Mouse (Mus musculus) erythroblast, adult 5-6 weeks (primary cell): Measurements from ENCODE around the gene Cylc1. TPM values are rescaled to one million over a fixed set of nuclear protein-coding genes. Genes with fewer than 3 reads are reported as not detected.

ENCODE experiments used
- ATAC-seq: replicated peaks from 2 replicates; pipeline ENCODE4 v1.8.0; 2016; ENCODE audit warnings: moderate number of reproducible peaks, mild to moderate bottlenecking, moderate TSS enrichment, inconsistent platforms; ENCODE audit not compliant: poor library complexity, low FRiP score, severe bottlenecking
- total RNA-seq, 2 experiments: library from RNA; stranded (forward) in 1 of 2; stranded (reverse) in 1 of 2; fragments of 150-400 nt in 1 of 2; fragments of 200-764, 138-1000 nt in 1 of 2; gene quantifications; 2 replicates each; pipeline versions ENCODE4 v1.2.3 to v1.2.4; 2015 to 2017; ENCODE audit warnings: low replicate concordance in 2 of 2

Gene Cylc1
- total RNA-seq (2015; ENCODE audit: low replicate concordance) = not detected in 2 replicates
- total RNA-seq (2017; ENCODE audit: low replicate concordance) = not detected in 2 replicates

- no peak for ATAC-seq
These were observed at the start of gene Cylc1 for GRCm38 (mm10) chrX:111110118-111110517. Gene Cylc1 (plus strand): TSS chrX:111110418.

GRCm38 (mm10) chrX:111078680-111079079 is 31.5 kb upstream of the Cylc1 start:
- no peak for ATAC-seq

- no peak for ATAC-seq
These were observed 57.8 kb downstream of the Cylc1 start, which contains the start of gene Gm10112 for GRCm38 (mm10) chrX:111168040-111168439. Gene Gm10112 (plus strand): TSS chrX:111168340.

Other genes starting within 250 kb of the Cylc1 start
- gene Gm10112, start 57.9 kb downstream of the Cylc1 start, total RNA-seq (2015; ENCODE audit: low replicate concordance) = not detected in 2 replicates
- gene Gm10112, start 57.9 kb downstream of the Cylc1 start, total RNA-seq (2017; ENCODE audit: low replicate concordance) = not detected in 2 replicates